9 mouse cellular contexts compared by ENCODE assay signal in genomic region chr15:40114600-40115271, GRCm38 (mm10). TPM values are rescaled to one million over a fixed set of nuclear protein-coding genes. Genes with fewer than 3 reads are reported as not detected.
A peak's percentile ranks its signal among the peaks of the same experiment; 100 is the strongest.
DNase-seq lines count a peak whose midpoint lies in the region; ATAC-seq and TF ChIP-seq lines count a peak whose summit lies in the region.
"Had no signal": no experiment of that assay in that cellular context is flagged by ENCODE, and none has a peak within 500 bp of the region (broad histone marks: within the 10 kb centered on the region; RNA-seq: fewer than 3 reads in every experiment).

No protein-coding gene starts in this region.

- no peaks in the 10 kb centered on the region for H3K36me3 ChIP-seq in heart, embryonic 14.5 days (ENCODE audit: control insufficient read depth, insufficient read depth, low read length)
- no peaks in the 10 kb centered on the region for H3K36me3 ChIP-seq in hindbrain, embryonic 12.5 days
- H3K36me3 ChIP-seq in liver, postnatal 0 days (replicated peaks; ENCODE audit: insufficient read depth, low read length) = no peaks in the 10 kb centered on the region

- peak overlapping the region; percentile 8 to 19; a peak in 3 of 4 replicates for H3K4me3 ChIP-seq in heart, embryonic 14.5 days (ENCODE audit: control insufficient read depth in 1 of 2, insufficient read depth in 1 of 2, low read depth in 1 of 2, low read length in 2 of 2)
- peak overlapping the region; percentile 3; the same call in 1 of the 2 replicates for H3K4me3 ChIP-seq in hindbrain, embryonic 12.5 days
- H3K4me3 ChIP-seq in liver, postnatal 0 days (ENCODE audit: low read depth, low read length) = no peak overlapping the region

- H3K9me3 ChIP-seq in heart, embryonic 14.5 days (ENCODE audit: control insufficient read depth, low read length) = no peaks in the 10 kb centered on the region
- H3K9me3 ChIP-seq in hindbrain, embryonic 12.5 days (replicated peaks) = no peaks in the 10 kb centered on the region
- H3K9me3 ChIP-seq in liver, postnatal 0 days (ENCODE audit: low read length) = no peaks in the 10 kb centered on the region

- 36% methylated on average over 22 of the region's 22 CpGs for WGBS in heart, embryonic 14.5 days
- 26% methylated on average over 22 of the region's 22 CpGs for WGBS in hindbrain, embryonic 12.5 days
- 48% methylated on average over 22 of the region's 22 CpGs for WGBS in liver, postnatal 0 days (ENCODE audit: insufficient replicate concordance)

- ATAC-seq in heart, embryonic 14.5 days (ENCODE audit: insufficient number of reproducible peaks, insufficient read depth, low FRiP score, low read depth) = no peak
- peak; percentile 83 for ATAC-seq in hindbrain, embryonic 12.5 days (ENCODE audit: low FRiP score)
- ATAC-seq in liver, postnatal 0 days = no peak
- no peak for ATAC-seq in erythroblast, adult 5-6 weeks (replicated peaks; ENCODE audit: low FRiP score, poor library complexity, severe bottlenecking)

- intact Hi-C loops in heart, postnatal 25 days (cut with DNase I) = no loop called here

- no peak for DNase-seq in heart, postnatal 25 days (ENCODE audit: low spot score)
- DNase-seq in brain, adult 2 months (ENCODE audit: low read depth, low spot score) = peak; percentile 82
- DNase-seq in liver, postnatal 0 days = no peak
- no peak for DNase-seq in spleen, postnatal 14 days (ENCODE audit: low spot score in 2 of 2)
- no peak for DNase-seq in cerebellum, postnatal 36 days

- H3K27ac ChIP-seq in heart, embryonic 14.5 days (replicated peaks in 1 of 2; ENCODE audit: control insufficient read depth in 1 of 2, insufficient read depth in 1 of 2, low read depth in 2 of 2, low read length in 2 of 2) = no peak overlapping the region
- peak overlapping the region; percentile 41 for H3K27ac ChIP-seq in hindbrain, embryonic 12.5 days
- no peak overlapping the region for H3K27ac ChIP-seq in liver, postnatal 0 days (ENCODE audit: low read depth)

- H3K9ac ChIP-seq in heart, embryonic 14.5 days (ENCODE audit: low read length) = 0 out of 2 replicates have a peak overlapping the region, but pooled peaks have one; percentile 28
- 0 out of 2 replicates have a peak overlapping the region, but pooled peaks have one; percentile 27 for H3K9ac ChIP-seq in hindbrain, embryonic 12.5 days
- H3K9ac ChIP-seq in liver, postnatal 0 days (replicated peaks) = no peak overlapping the region

- no peak for TF ChIP-seq EP300 in liver, postnatal 0 days (IDR thresholded peaks at IDR 0.05; ENCODE audit: low read depth)

- no peak for TF ChIP-seq CTCF in liver, postnatal 0 days (IDR thresholded peaks at IDR 0.05; ENCODE audit: low read depth)

- peaks cover 6 to 8% of the 10 kb centered on the region in 2 experiments; a peak in 3 of 4 replicates for H3K4me1 ChIP-seq in heart, embryonic 14.5 days (ENCODE audit: control insufficient read depth in 2 of 2, insufficient read depth in 2 of 2, low read length in 2 of 2)
- peaks cover 15% of the 10 kb centered on the region for H3K4me1 ChIP-seq in hindbrain, embryonic 12.5 days
- no peaks in the 10 kb centered on the region for H3K4me1 ChIP-seq in liver, postnatal 0 days (ENCODE audit: insufficient read depth)

- H3K27me3 ChIP-seq in heart, embryonic 14.5 days (ENCODE audit: control insufficient read depth, insufficient read depth, low read length) = no peaks in the 10 kb centered on the region
- H3K27me3 ChIP-seq in hindbrain, embryonic 12.5 days = no peaks in the 10 kb centered on the region
- H3K27me3 ChIP-seq in liver, postnatal 0 days (ENCODE audit: insufficient read depth, low read length) = no peaks in the 10 kb centered on the region

- peak overlapping the region; percentile 56 for H3K4me2 ChIP-seq in heart, embryonic 14.5 days (ENCODE audit: low read length)
- peak overlapping the region; percentile 45 for H3K4me2 ChIP-seq in hindbrain, embryonic 12.5 days (replicated peaks)
- peak overlapping the region; percentile 36 for H3K4me2 ChIP-seq in liver, postnatal 0 days (ENCODE audit: low read depth, low read length)

RNA-seq across cellular contexts. Expression of gene 9330182O14Rik, which starts 19.4 kb away (rescaled TPM):
- polyA plus RNA-seq in heart, embryonic 14.5 days (2014; fragmentation: Nextera tagmentation; extraction: Ambion mirVana) = not detected in 2 replicates
- not detected for total RNA-seq in heart, postnatal 25 days (2021)
- polyA plus RNA-seq in hindbrain, embryonic 12.5 days (2016; fragmentation: Nextera tagmentation; extraction: Ambion mirVana) = not detected in 2 replicates
- polyA plus RNA-seq in liver, postnatal 0 days (2015; fragmentation: Nextera tagmentation; extraction: Ambion mirVana) = not detected in 2 replicates
- not detected in 2 replicates for total RNA-seq in erythroblast, adult 5-6 weeks (2015; ENCODE audit: low replicate concordance)
- not detected in 2 replicates for total RNA-seq in erythroblast, adult 5-6 weeks (2017; ENCODE audit: low replicate concordance)
- total RNA-seq: MEL had no signal
